Mouse (Mus musculus) liver, embryonic 16.5 days (tissue): ENCODE data around the gene Tmem270. TPM values are rescaled to one million over a fixed set of nuclear protein-coding genes. Genes with fewer than 3 reads are reported as not detected.

ENCODE experiments used
- ATAC-seq: fragments of 200-750 bp; cut with Nextera tagmentation; 2 replicates; pipeline ENCODE4 v1.8.0; 2017; ENCODE audit warnings: low read depth, mild to moderate bottlenecking, moderate number of reproducible peaks, moderate library complexity
- H3K27ac ChIP-seq: fragments of 300-500 bp; sonication (generic); 2 replicates; pipeline ENCODE4 v1.5.1; 2014; ENCODE audit warnings: mild to moderate bottlenecking, low read length
- H3K27me3 ChIP-seq: fragments of 300-500 bp; sonication (generic); 2 replicates; pipeline ENCODE4 v1.6.1; 2014; ENCODE audit warnings: low read depth, low read length, mixed read lengths; ENCODE audit not compliant: control insufficient read depth, insufficient read depth
- H3K36me3 ChIP-seq: fragments of 300-500 bp; sonication (generic); 2 replicates; pipeline ENCODE4 v1.6.1; 2014; ENCODE audit warnings: mild to moderate bottlenecking; ENCODE audit not compliant: control insufficient read depth, insufficient read depth
- H3K4me1 ChIP-seq: fragments of 300-500 bp; sonication (generic); 2 replicates; pipeline ENCODE4 v1.6.1; 2014; ENCODE audit warnings: low read depth, low read length, mixed read lengths; ENCODE audit not compliant: control insufficient read depth
- H3K4me2 ChIP-seq: fragments of 300-500 bp; sonication (generic); 2 replicates; pipeline ENCODE4 v1.6.1; 2014; ENCODE audit warnings: low read depth, low read length, mixed read lengths
- H3K4me3 ChIP-seq: fragments of 300-500 bp; sonication (generic); 2 replicates; pipeline ENCODE4 v1.5.1; 2014; ENCODE audit warnings: low read depth, mild to moderate bottlenecking, low read length
- H3K9ac ChIP-seq: fragments of 300-500 bp; sonication (generic); 2 replicates; pipeline ENCODE4 v1.6.1; 2014; ENCODE audit warnings: low read depth, low read length
- H3K9me3 ChIP-seq: fragments of 300-500 bp; sonication (generic); replicated peaks from 2 replicates; pipeline ENCODE4 v1.6.1; 2016; ENCODE audit warnings: low read length; ENCODE audit not compliant: control insufficient read depth
- WGBS: fragments of 180-500 bp; shearing (Covaris S2); extraction: QIAGEN DNeasy Blood & Tissue Kit; methylation state at CpG from one replicate; pipeline ENCODE4 v1.1.7; 2014; ENCODE audit not compliant: insufficient replicate concordance; 5-methylcytosine and 5-hydroxymethylcytosine counted together
- polyA plus RNA-seq: library from polyadenylated mRNA; unstranded; fragments of >200 nt; fragmentation: Nextera tagmentation; extraction: Ambion mirVana; gene quantifications from 2 replicates; pipeline ENCODE4 v1.2.1, GENCODE M21; 2015

Gene Tmem270
- 0.09 and 0.12 TPM in 2 replicates for polyA plus RNA-seq

GRCm38 (mm10) chr5:134906633-134907032, at the start of gene Tmem270:
Gene Tmem270 (minus strand): TSS chr5:134906733.
- Histone ChIP-seq H3K27me3 (no peaks in the 10 kb centered on the region), H3K4me2 (no peak within 1 kb of the TSS), H3K4me1 (peaks cover 7% of the 10 kb centered on the region), H3K27ac (no peak within 1 kb of the TSS), H3K36me3 (no peaks in the 10 kb centered on the region), H3K9ac (no peak within 1 kb of the TSS), H3K4me3 (no peak within 1 kb of the TSS), H3K9me3 (no peaks in the 10 kb centered on the region)
- WGBS, result 82% methylated on average over 6 of the region's 6 CpGs
- ATAC-seq, result no peak

- ATAC-seq, result no peak
- no peak overlapping the region for H3K4me3 ChIP-seq
- no peaks in the 10 kb centered on the region; the same call in 1 of the 2 replicates for H3K27me3 ChIP-seq
- H3K9ac ChIP-seq, result no peak overlapping the region
- 59% methylated on average over 5 of the region's 5 CpGs for WGBS
- no peak overlapping the region for H3K4me2 ChIP-seq
- peaks cover 11% of the 10 kb centered on the region for H3K4me1 ChIP-seq
- H3K36me3 ChIP-seq, result no peaks in the 10 kb centered on the region
- H3K27ac ChIP-seq, result no peak overlapping the region
- H3K9me3 ChIP-seq, result no peaks in the 10 kb centered on the region
Observed at GRCm38 (mm10) chr5:134955491-134955890, 49.0 kb upstream of the Tmem270 start.

- H3K27me3 ChIP-seq, result no peaks in the 10 kb centered on the region; the same call in 1 of the 2 replicates
- no peaks in the 10 kb centered on the region for H3K9me3 ChIP-seq
- H3K4me3 ChIP-seq, result no peak overlapping the region
- H3K4me1 ChIP-seq, result peaks cover 7% of the 10 kb centered on the region
- no peak overlapping the region for H3K9ac ChIP-seq
- no peak overlapping the region for H3K4me2 ChIP-seq
- 11% methylated on average over 19 of the region's 19 CpGs for WGBS
- no peak overlapping the region for H3K27ac ChIP-seq
- ATAC-seq, result 0 out of 2 replicates have a peak, but pooled peaks have one; percentile 41
- H3K36me3 ChIP-seq, result no peaks in the 10 kb centered on the region
Observed at GRCm38 (mm10) chr5:134951053-134951884, 44.7 kb upstream of the Tmem270 start.

GRCm38 (mm10) chr5:134948085-134948439, 41.5 kb upstream of the Tmem270 start:
- peaks cover 7% of the 10 kb centered on the region for H3K4me1 ChIP-seq
- no peaks in the 10 kb centered on the region for H3K36me3 ChIP-seq
- H3K27me3 ChIP-seq, result no peaks in the 10 kb centered on the region; the same call in 1 of the 2 replicates
- H3K9ac ChIP-seq, result no peak overlapping the region
- H3K4me2 ChIP-seq, result no peak overlapping the region
- H3K9me3 ChIP-seq, result no peaks in the 10 kb centered on the region
- no peak overlapping the region for H3K4me3 ChIP-seq
- 39% methylated on average over 4 of the region's 4 CpGs for WGBS
- no peak overlapping the region for H3K27ac ChIP-seq
- ATAC-seq, result no peak

GRCm38 (mm10) chr5:134947420-134948084, 41.0 kb upstream of the Tmem270 start:
- no peaks in the 10 kb centered on the region; the same call in 1 of the 2 replicates for H3K27me3 ChIP-seq
- 39% methylated on average over 5 of the region's 5 CpGs for WGBS

GRCm38 (mm10) chr5:134946857-134947255, 40.3 kb upstream of the Tmem270 start, which contains the start of gene Cldn4:
Gene Cldn4 (minus strand): TSS chr5:134946934.
- peaks cover 10% of the 10 kb centered on the region for H3K4me1 ChIP-seq
- H3K9ac ChIP-seq, result no peak within 1 kb of the TSS
- H3K27me3 ChIP-seq, result no peaks in the 10 kb centered on the region; the same call in 1 of the 2 replicates
- no peaks in the 10 kb centered on the region for H3K36me3 ChIP-seq
- no peak within 1 kb of the TSS for H3K27ac ChIP-seq
- no peaks in the 10 kb centered on the region for H3K9me3 ChIP-seq
- ATAC-seq, result no peak
- 54% methylated on average over 11 of the region's 11 CpGs for WGBS
- H3K4me2 ChIP-seq, result no peak within 1 kb of the TSS
- H3K4me3 ChIP-seq, result no peak within 1 kb of the TSS

More at GRCm38 (mm10) chr5:134947420-134948084, 41.0 kb upstream of the Tmem270 start:
- H3K9me3 ChIP-seq, result no peaks in the 10 kb centered on the region
- H3K9ac ChIP-seq, result no peak overlapping the region
- ATAC-seq, result no peak
- peaks cover 7% of the 10 kb centered on the region for H3K4me1 ChIP-seq
- H3K36me3 ChIP-seq, result no peaks in the 10 kb centered on the region
- H3K4me2 ChIP-seq, result no peak overlapping the region
- no peak overlapping the region for H3K27ac ChIP-seq
- no peak overlapping the region for H3K4me3 ChIP-seq

- H3K36me3 ChIP-seq, result no peaks in the 10 kb centered on the region
- WGBS, result 47% methylated on average over 43 of the region's 43 CpGs
- ATAC-seq, result no peak
- no peak overlapping the region for H3K4me3 ChIP-seq
- no peaks in the 10 kb centered on the region for H3K9me3 ChIP-seq
- H3K27ac ChIP-seq, result no peak overlapping the region
- H3K27me3 ChIP-seq, result no peaks in the 10 kb centered on the region; the same call in 1 of the 2 replicates
- no peak overlapping the region for H3K9ac ChIP-seq
- peaks cover 7% of the 10 kb centered on the region for H3K4me1 ChIP-seq
- no peak overlapping the region for H3K4me2 ChIP-seq
Observed at GRCm38 (mm10) chr5:134946063-134946856, 39.7 kb upstream of the Tmem270 start.

- peaks cover 3% of the 10 kb centered on the region for H3K4me1 ChIP-seq
- H3K4me3 ChIP-seq, result no peak overlapping the region
- H3K27ac ChIP-seq, result no peak overlapping the region
- no peaks in the 10 kb centered on the region for H3K36me3 ChIP-seq
- peak; percentile 70 for ATAC-seq
- no peak overlapping the region for H3K4me2 ChIP-seq
- H3K27me3 ChIP-seq, result no peaks in the 10 kb centered on the region; the same call in 1 of the 2 replicates
- H3K9me3 ChIP-seq, result no peaks in the 10 kb centered on the region
- no peak overlapping the region for H3K9ac ChIP-seq
- 58% methylated on average over 17 of the region's 19 CpGs for WGBS
Observed at GRCm38 (mm10) chr5:134945266-134945959, 38.9 kb upstream of the Tmem270 start.
